Mouse (Mus musculus): ENCODE data around the gene Heyl.
"Not testable (repeated sequence)": the region's sequence is repeated elsewhere in the genome, so short reads cannot be mapped to it uniquely, and the experiment has no call there.

The Heyl gene

GRCm38 (mm10) chr4:123286790-123287189 lies 53.4 kb downstream of the Heyl start:
- no peak for DNase-seq

GRCm38 (mm10) chr4:123289038-123289437 lies 55.7 kb downstream of the Heyl start:
- DNase-seq, result no peak

- DNase-seq, result no peak
Measured at GRCm38 (mm10) chr4:123292390-123292789, 59.0 kb downstream of the Heyl start.

GRCm38 (mm10) chr4:123292989-123293388 lies 59.6 kb downstream of the Heyl start:
- DNase-seq, result no peak

DNA sequence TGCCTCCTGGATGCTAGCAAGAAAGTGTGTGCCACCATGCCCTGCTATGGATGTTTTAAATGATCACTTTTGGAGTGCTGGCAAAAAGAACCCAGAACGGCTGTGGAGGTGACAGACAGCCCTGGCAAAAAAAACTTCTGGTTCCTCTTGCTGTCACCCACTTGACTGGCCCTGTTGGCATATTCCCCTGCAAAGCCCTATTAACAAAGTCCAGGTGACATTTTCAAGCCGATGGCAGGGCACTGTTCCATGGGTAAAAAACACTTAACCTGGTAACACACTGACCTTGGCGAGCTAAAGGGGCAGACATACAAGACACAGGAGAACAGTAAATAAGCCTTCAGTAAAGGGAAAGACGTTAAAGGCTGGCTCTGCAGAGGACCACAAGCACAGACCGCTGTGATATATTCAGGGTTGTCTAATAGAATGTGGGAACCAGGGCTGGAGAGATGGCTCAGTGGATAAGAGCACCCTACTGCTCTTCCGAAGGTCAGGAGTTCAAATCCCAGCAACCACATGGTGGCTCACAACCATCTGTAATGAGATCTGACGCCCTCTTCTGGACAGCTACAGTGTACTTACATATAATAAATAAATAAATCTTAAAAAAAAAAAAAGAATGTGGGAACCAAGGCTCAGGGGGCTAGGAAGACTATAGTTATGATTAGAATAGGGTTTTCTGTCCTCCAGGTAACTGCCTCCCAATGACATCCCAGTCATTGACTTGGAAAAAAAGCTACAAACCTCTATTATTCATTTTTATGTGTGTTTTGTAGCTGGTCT lies 60.5 kb downstream of the Heyl start:
- no peak for DNase-seq

- not testable (repeated sequence) for DNase-seq
Measured at GRCm38 (mm10) chr4:123295026-123295425, 61.7 kb downstream of the Heyl start.

- DNase-seq, result no peak
Measured at GRCm38 (mm10) chr4:123295516-123296147, 62.3 kb downstream of the Heyl start.

DNA sequence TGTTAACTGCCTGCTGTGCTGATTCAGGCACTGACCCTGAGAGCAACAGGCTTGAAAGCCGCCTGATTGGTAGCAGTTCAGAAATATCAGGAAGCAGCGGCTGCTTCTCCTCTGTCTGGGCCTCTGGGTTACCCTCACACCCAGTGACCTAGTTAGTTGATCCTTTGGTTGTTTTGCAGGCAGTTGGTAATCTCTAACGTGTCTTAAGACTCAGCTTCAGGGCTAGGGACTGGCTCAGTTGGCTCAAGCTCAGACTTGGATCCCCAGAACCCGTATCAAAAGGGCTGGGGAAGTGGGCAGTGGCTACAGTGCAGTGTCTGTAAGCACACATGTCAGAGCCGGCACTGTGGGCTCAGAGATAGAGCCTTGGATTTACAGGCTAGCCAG lies 62.8 kb downstream of the Heyl start:
- no peak for DNase-seq

GRCm38 (mm10) chr4:123297195-123297960 lies 64.0 kb downstream of the Heyl start:
- DNase-seq, result no peak

DNA sequence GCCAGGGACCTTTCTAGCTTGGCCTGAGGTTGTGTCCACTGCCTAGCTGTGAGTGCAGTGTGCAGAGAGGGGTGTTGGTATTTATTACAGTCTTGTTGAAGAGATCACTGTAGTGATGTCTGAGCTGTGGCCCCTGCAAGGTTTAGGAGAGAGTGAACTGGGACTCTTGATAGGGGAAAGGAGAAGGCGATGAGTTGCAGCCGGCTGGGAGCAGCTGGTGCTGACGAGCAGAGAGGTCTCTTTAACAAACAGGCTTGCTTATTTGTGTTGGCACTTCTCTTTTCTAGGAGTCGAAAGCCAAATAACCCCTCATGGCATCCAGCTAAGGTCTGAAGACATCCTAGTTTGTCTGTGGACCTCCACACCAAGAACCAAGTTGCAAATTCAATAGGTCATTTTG lies 64.9 kb downstream of the Heyl start:
- no peak for DNase-seq

- DNase-seq, result no peak
Measured at GRCm38 (mm10) chr4:123298980-123299670, 65.8 kb downstream of the Heyl start.
